Mouse (Mus musculus): ENCODE data around the gene Twist2. TPM values are rescaled to one million over a fixed set of nuclear protein-coding genes. Genes with fewer than 3 reads are reported as not detected.

The Twist2 gene
- total and polyA plus RNA-seq, 2 experiments from 2014 or later, result 1.7 to 8.5 TPM

DNA sequence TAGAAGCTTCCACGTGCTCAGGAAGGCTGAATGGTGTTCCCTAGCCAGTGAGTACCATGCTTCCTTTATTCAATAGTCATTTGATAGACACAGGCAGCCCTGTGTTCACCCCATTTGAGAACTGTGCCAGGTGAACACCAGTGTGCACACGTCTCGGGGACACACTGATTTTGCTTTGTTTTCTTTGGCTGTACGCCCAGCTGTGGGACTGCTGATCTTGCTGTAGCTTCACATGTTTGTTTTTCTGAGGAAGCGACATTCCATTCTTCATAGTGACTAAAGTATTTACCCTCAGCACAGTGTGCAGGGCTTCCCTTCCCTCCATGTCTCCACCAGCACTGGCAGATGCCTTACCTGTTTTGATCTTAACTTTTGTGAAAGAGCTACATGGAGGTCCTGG lies 81.9 kb downstream of the Twist2 start:
- ATAC-seq (ENCODE audit: insufficient read depth, low read depth), result no peak

GRCm38 (mm10) chr1:91893598-91893997 lies 92.3 kb downstream of the Twist2 start:
- H3K9ac ChIP-seq (replicated peaks; ENCODE audit: low read depth, low read length), result no peak overlapping the region
- ATAC-seq (ENCODE audit: insufficient read depth, low read depth) (no peak), DNase-seq (ENCODE audit: low spot score) (no peak)
- H3K27ac ChIP-seq (ENCODE audit: low read depth), result no peak overlapping the region
- H3K9me3 ChIP-seq (replicated peaks; ENCODE audit: control insufficient read depth, low read length), result no peaks in the 10 kb centered on the region
- 85% methylated on average over 11 of the region's 11 CpGs for WGBS
- H3K27me3 ChIP-seq (ENCODE audit: control insufficient read depth, insufficient read depth, low read length), result no peaks in the 10 kb centered on the region
- no peak overlapping the region for H3K4me2 ChIP-seq (ENCODE audit: low read depth, low read length)
- no peaks in the 10 kb centered on the region for H3K4me1 ChIP-seq (ENCODE audit: control insufficient read depth, insufficient read depth)
- no peak overlapping the region for H3K4me3 ChIP-seq (ENCODE audit: low read depth, low read length)
- H3K36me3 ChIP-seq (replicated peaks; ENCODE audit: control insufficient read depth, insufficient read depth, low read length), result no peaks in the 10 kb centered on the region
- TF ChIP-seq EP300 (IDR thresholded peaks at IDR 0.05; ENCODE audit: low read depth) (no peak), CTCF (IDR thresholded peaks at IDR 0.05; ENCODE audit: low read depth) (no peak)

More for the DNA sequence above, 81.9 kb downstream of the Twist2 start:
- H3K36me3 ChIP-seq (replicated peaks; ENCODE audit: control insufficient read depth, insufficient read depth, low read length), result no peaks in the 10 kb centered on the region
- H3K4me2 ChIP-seq (ENCODE audit: low read depth, low read length), result no peak overlapping the region
- no peaks in the 10 kb centered on the region for H3K27me3 ChIP-seq (ENCODE audit: control insufficient read depth, insufficient read depth, low read length)
- 46% methylated on average over 5 of the region's 5 CpGs for WGBS
- no peak overlapping the region for H3K27ac ChIP-seq (ENCODE audit: low read depth)
- 0 out of 2 replicates have a peak, but pooled peaks cover 4% of the 10 kb centered on the region for H3K9me3 ChIP-seq (replicated peaks; ENCODE audit: control insufficient read depth, low read length)
- DNase-seq (ENCODE audit: low spot score), result no peak
- TF ChIP-seq EP300 (IDR thresholded peaks at IDR 0.05; ENCODE audit: low read depth), result no peak
- TF ChIP-seq CTCF (IDR thresholded peaks at IDR 0.05; ENCODE audit: low read depth), result no peak
- H3K9ac ChIP-seq (replicated peaks; ENCODE audit: low read depth, low read length), result no peak overlapping the region
- peaks cover 6% of the 10 kb centered on the region; the same call in 1 of the 2 replicates for H3K4me1 ChIP-seq (ENCODE audit: control insufficient read depth, insufficient read depth)
- no peak overlapping the region for H3K4me3 ChIP-seq (ENCODE audit: low read depth, low read length)

DNA sequence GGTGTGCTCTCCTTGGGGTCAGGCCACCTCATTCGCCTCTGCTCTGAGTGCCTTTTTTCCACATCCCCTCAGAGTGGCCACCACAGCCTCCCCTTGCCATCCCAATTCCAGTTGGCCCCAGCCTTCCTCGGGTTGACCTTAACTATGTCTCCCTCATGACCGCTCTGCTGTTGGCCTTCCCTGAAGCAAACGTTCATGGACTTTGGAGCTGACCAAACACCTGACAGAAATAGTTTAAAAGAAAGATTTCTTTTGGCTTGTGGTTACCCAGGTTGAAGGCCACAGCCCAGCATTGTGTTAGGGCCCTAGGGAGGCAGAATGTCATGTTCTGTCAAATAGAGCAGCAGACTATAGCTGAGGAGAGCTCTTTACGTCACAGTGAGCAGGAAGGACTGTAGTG lies 93.0 kb downstream of the Twist2 start:
- Histone ChIP-seq H3K9me3 (replicated peaks; ENCODE audit: control insufficient read depth, low read length) (no peaks in the 10 kb centered on the region), H3K27me3 (ENCODE audit: control insufficient read depth, insufficient read depth, low read length) (no peaks in the 10 kb centered on the region), H3K27ac (ENCODE audit: low read depth) (no peak overlapping the region), H3K4me3 (ENCODE audit: low read depth, low read length) (no peak overlapping the region), H3K4me1 (ENCODE audit: control insufficient read depth, insufficient read depth) (no peaks in the 10 kb centered on the region), H3K4me2 (ENCODE audit: low read depth, low read length) (no peak overlapping the region), H3K36me3 (replicated peaks; ENCODE audit: control insufficient read depth, insufficient read depth, low read length) (no peaks in the 10 kb centered on the region), H3K9ac (replicated peaks; ENCODE audit: low read depth, low read length) (no peak overlapping the region)
- WGBS, result 77% methylated on average over 5 of the region's 5 CpGs
- TF ChIP-seq CTCF (IDR thresholded peaks at IDR 0.05; ENCODE audit: low read depth) (no peak), EP300 (IDR thresholded peaks at IDR 0.05; ENCODE audit: low read depth) (no peak)
- ATAC-seq (ENCODE audit: insufficient read depth, low read depth) (no peak), DNase-seq (ENCODE audit: low spot score) (no peak)

- H3K4me1 ChIP-seq (ENCODE audit: control insufficient read depth, insufficient read depth), result no peaks in the 10 kb centered on the region
- no peak overlapping the region for H3K4me2 ChIP-seq (ENCODE audit: low read depth, low read length)
- no peak overlapping the region for H3K9ac ChIP-seq (replicated peaks; ENCODE audit: low read depth, low read length)
- 94% methylated on average over 2 of the region's 2 CpGs for WGBS
- ATAC-seq (ENCODE audit: insufficient read depth, low read depth) (no peak), DNase-seq (ENCODE audit: low spot score) (no peak)
- no peaks in the 10 kb centered on the region for H3K27me3 ChIP-seq (ENCODE audit: control insufficient read depth, insufficient read depth, low read length)
- TF ChIP-seq CTCF (IDR thresholded peaks at IDR 0.05; ENCODE audit: low read depth) (peak; percentile 22), EP300 (IDR thresholded peaks at IDR 0.05; ENCODE audit: low read depth) (no peak)
- H3K9me3 ChIP-seq (replicated peaks; ENCODE audit: control insufficient read depth, low read length), result no peaks in the 10 kb centered on the region
- H3K36me3 ChIP-seq (replicated peaks; ENCODE audit: control insufficient read depth, insufficient read depth, low read length), result no peaks in the 10 kb centered on the region
- H3K27ac ChIP-seq (ENCODE audit: low read depth), result no peak overlapping the region
- no peak overlapping the region for H3K4me3 ChIP-seq (ENCODE audit: low read depth, low read length)
Observed at GRCm38 (mm10) chr1:91897078-91897477, 95.8 kb downstream of the Twist2 start.
